In genomic region chr19:59418024-59418423, GRCm38 (mm10) we compare ENCODE assay signal across 7 mouse cellular contexts. TPM values are rescaled to one million over a fixed set of nuclear protein-coding genes. Genes with fewer than 3 reads are reported as not detected.
DNase-seq lines count a peak whose midpoint lies in the region; ATAC-seq and TF ChIP-seq lines count a peak whose summit lies in the region.

No protein-coding gene starts in this region.

- no peaks in the 10 kb centered on the region for H3K9me3 ChIP-seq in hindbrain, postnatal 0 days (ENCODE audit: low read length)
- no peaks in the 10 kb centered on the region for H3K9me3 ChIP-seq in midbrain, embryonic 10.5 days (replicated peaks)

- H3K9ac ChIP-seq in hindbrain, postnatal 0 days (replicated peaks; ENCODE audit: low read length): no peak overlapping the region

- WGBS in hindbrain, postnatal 0 days: 2% methylated on average over 15 of the region's 15 CpGs
- WGBS in midbrain, embryonic 10.5 days: 4% methylated on average over 15 of the region's 15 CpGs

- TF ChIP-seq POLR2A in cortical plate, adult 2 months (IDR thresholded peaks at IDR 0.05; ENCODE audit: extremely low read depth, insufficient read depth, low read length): no peak

- H3K4me3 ChIP-seq in cortical plate, adult 2 months (ENCODE audit: insufficient read depth, low read length): no peak overlapping the region
- peak overlapping the region; percentile 17; the same call in 1 of the 2 replicates for H3K4me3 ChIP-seq in gastrocnemius, adult 2 months
- peak overlapping the region; percentile 12; the same call in 1 of the 2 replicates for H3K4me3 ChIP-seq in hindbrain, postnatal 0 days (ENCODE audit: low read length)
- H3K4me3 ChIP-seq in midbrain, embryonic 10.5 days: no peak overlapping the region

- peak; percentile 86 for DNase-seq in adrenal gland, adult 18-20 months (ENCODE audit: low spot score in 2 of 2)
- DNase-seq in gastrocnemius, adult 2 months: peak; percentile 89
- peak; percentile 94 for DNase-seq in hindbrain, postnatal 0 days (ENCODE audit: low spot score)
- DNase-seq in left cerebral cortex, adult 8-10 months (ENCODE audit: low spot score in 2 of 2): peak; percentile 77 to 92
- peak; percentile 91 for DNase-seq in midbrain, embryonic 10.5 days (ENCODE audit: low spot score)
- DNase-seq in right cerebral cortex, postnatal 36 days (ENCODE audit: low spot score in 2 of 2): peak; percentile 86

- H3K36me3 ChIP-seq in hindbrain, postnatal 0 days (ENCODE audit: insufficient read depth, low read length): no peaks in the 10 kb centered on the region
- no peaks in the 10 kb centered on the region for H3K36me3 ChIP-seq in midbrain, embryonic 10.5 days

- no peaks in the 10 kb centered on the region for H3K27me3 ChIP-seq in hindbrain, postnatal 0 days (ENCODE audit: insufficient read depth, low read length)
- H3K27me3 ChIP-seq in midbrain, embryonic 10.5 days (ENCODE audit: low read depth, poor library complexity, severe bottlenecking): peaks cover 52% of the 10 kb centered on the region

- intact Hi-C loops in gastrocnemius, adult 2 months (cut with DNase I): loop anchor here (2.0 to 10.0 kb wide), 2 partner anchors 725 to 897 kb away; no protein-coding TSS in a partner anchor

- ATAC-seq in hindbrain, postnatal 0 days: peak; percentile 73

- H3K4me2 ChIP-seq in hindbrain, postnatal 0 days (ENCODE audit: low read depth, low read length): peak overlapping the region; percentile 42

- peak; percentile 82 for TF ChIP-seq CTCF in cortical plate, adult 2 months (IDR thresholded peaks at IDR 0.05; ENCODE audit: extremely low read depth, insufficient read depth, low read length)
- TF ChIP-seq CTCF in gastrocnemius, adult 2 months (IDR thresholded peaks at IDR 0.05): peak; percentile 90
- peak; percentile 91 for TF ChIP-seq CTCF in hindbrain, postnatal 0 days (IDR thresholded peaks at IDR 0.05; ENCODE audit: low read depth)

- H3K27ac ChIP-seq in cortical plate, adult 2 months (ENCODE audit: insufficient read depth, low read length): no peak overlapping the region
- no peak overlapping the region for H3K27ac ChIP-seq in gastrocnemius, adult 2 months
- no peak overlapping the region for H3K27ac ChIP-seq in hindbrain, postnatal 0 days
- no peak overlapping the region for H3K27ac ChIP-seq in midbrain, embryonic 10.5 days (replicated peaks)

- no peaks in the 10 kb centered on the region for H3K4me1 ChIP-seq in cortical plate, adult 2 months (ENCODE audit: control insufficient read depth, insufficient read depth, low read length)
- no peaks in the 10 kb centered on the region for H3K4me1 ChIP-seq in hindbrain, postnatal 0 days (ENCODE audit: insufficient read depth, low read length)
- H3K4me1 ChIP-seq in midbrain, embryonic 10.5 days: peaks cover 17% of the 10 kb centered on the region

RNA-seq across cellular contexts. Expression of gene Emx2, which starts 40.1 kb away (rescaled TPM):
- total RNA-seq in adrenal gland, adult 18-20 months (2021): under 1 TPM in 1 of 2 experiments, not detected in 1; 0.10 TPM
- 11.9 and 12.4 TPM in 2 replicates for polyA plus RNA-seq in cortical plate, adult 2 months (2012; rRNA removed)
- 1 to 10 TPM in 1 of 2 experiments, under 1 TPM in 1; 0.89 to 1.9 TPM for total RNA-seq in gastrocnemius, adult 2 months (2021)
- total RNA-seq in hindbrain, postnatal 0 days (2014; rRNA removed): 0.18 and 0.47 TPM in 2 replicates
- polyA plus RNA-seq in hindbrain, postnatal 0 days (2015; fragmentation: Nextera tagmentation; extraction: Ambion mirVana): 0.08 and 0.15 TPM in 2 replicates
- 10 to 100 TPM in 3 of 4 experiments, 1 to 10 TPM in 1; 9.1 to 13.3 (median 11.3) TPM for total RNA-seq in left cerebral cortex, adult 8-10 months (2022)
- polyA plus RNA-seq in midbrain, embryonic 10.5 days (2016; fragmentation: Nextera tagmentation; extraction: Ambion mirVana): 8.7 and 9.2 TPM in 2 replicates

Comparison
In these comparisons a context has a peak if more than half of its experiments do, and no peak if none do; other contexts are left out.
1. H3K4me3 ChIP-seq: peak in gastrocnemius, adult 2 months (single experiment) and hindbrain, postnatal 0 days (single experiment); none in cortical plate, adult 2 months (single experiment) and midbrain, embryonic 10.5 days (single experiment).
2. Peak in every context shown above with its lines, with median percentiles within 50 percentile points of each other: DNase-seq and CTCF ChIP-seq.